Mouse (Mus musculus) megakaryocyte progenitor cell, adult 5-6 weeks (primary cell): ENCODE measurements around the gene Zfp593. TPM values are rescaled to one million over a fixed set of nuclear protein-coding genes. Genes with fewer than 3 reads are reported as not detected.

Experiments used
- ATAC-seq: replicated peaks from 2 replicates; pipeline ENCODE4 v1.8.0; 2016; ENCODE audit warnings: mild to moderate bottlenecking, moderate TSS enrichment, inconsistent platforms; ENCODE audit not compliant: poor library complexity
- total RNA-seq, 2 experiments: library from RNA; stranded (forward) in 1 of 2; stranded (reverse) in 1 of 2; fragments of 157-497, 149-512 nt in 1 of 2; fragments of 200-1000 nt in 1 of 2; gene quantifications; 2 replicates each; pipeline versions ENCODE4 v1.2.3 to v1.2.4; 2015 to 2017

Gene Zfp593
- total RNA-seq, 2 experiments from 2014 or later, result 11.8 to 12.7 TPM

- no peak for ATAC-seq
These were observed 12.0 kb upstream of the Zfp593 start for GRCm38 (mm10) chr4:134257198-134258009.

- no peak for ATAC-seq
These were observed 11.2 kb upstream of the Zfp593 start for GRCm38 (mm10) chr4:134256407-134257197.

- no peak for ATAC-seq
These were observed 10.5 kb upstream of the Zfp593 start for GRCm38 (mm10) chr4:134255854-134256253.

GRCm38 (mm10) chr4:134254835-134255234 is 9.4 kb upstream of the Zfp593 start:
- ATAC-seq, result no peak

- ATAC-seq, result no peak
These were observed 8.4 kb upstream of the Zfp593 start, which contains the start of gene Grrp1 for GRCm38 (mm10) chr4:134253722-134254324. Gene Grrp1, minus strand, starts transcription at chr4:134254106.

- ATAC-seq, result no peak
These were observed 7.7 kb upstream of the Zfp593 start for GRCm38 (mm10) chr4:134252911-134253721.

GRCm38 (mm10) chr4:134252131-134252910 is 6.9 kb upstream of the Zfp593 start:
- no peak for ATAC-seq

GRCm38 (mm10) chr4:134251241-134252130 is 6.1 kb upstream of the Zfp593 start:
- ATAC-seq, result peak; percentile 51

- no peak for ATAC-seq
These were observed 5.5 kb upstream of the Zfp593 start for GRCm38 (mm10) chr4:134250930-134251240.

GRCm38 (mm10) chr4:134250116-134250929 is 4.9 kb upstream of the Zfp593 start:
- no peak for ATAC-seq

GRCm38 (mm10) chr4:134249651-134250050 is 4.3 kb upstream of the Zfp593 start:
- ATAC-seq, result peak; percentile 57

GRCm38 (mm10) chr4:134246719-134247258 is 1.4 kb upstream of the Zfp593 start, which contains the start of gene Gm30191:
Gene Gm30191, plus strand, starts transcription at chr4:134246935.
- no peak for ATAC-seq

GRCm38 (mm10) chr4:134246256-134246655 is 864 bp upstream of the Zfp593 start:
- no peak for ATAC-seq

GRCm38 (mm10) chr4:134243516-134244250 is 1.7 kb downstream of the Zfp593 start, which contains the start of gene E130218I03Rik:
Gene E130218I03Rik, plus strand, starts transcription at chr4:134243662.
- ATAC-seq, result no peak

- no peak for ATAC-seq
These were observed 6.7 kb downstream of the Zfp593 start for GRCm38 (mm10) chr4:134238686-134239085.

- no peak for ATAC-seq
These were observed 7.1 kb downstream of the Zfp593 start, which contains the start of gene Cnksr1 for GRCm38 (mm10) chr4:134238279-134238651. Gene Cnksr1, minus strand, starts transcription at chr4:134238399.
